Mouse (Mus musculus) hindbrain, embryonic 11.5 days (tissue): ENCODE data around the gene Vdr. TPM values are rescaled to one million over a fixed set of nuclear protein-coding genes. Genes with fewer than 3 reads are reported as not detected.

Source experiments
- ATAC-seq: fragments of 200-750 bp; cut with Nextera tagmentation; 2 replicates; pipeline ENCODE4 v1.8.0; 2017; ENCODE audit warnings: mild to moderate bottlenecking, moderate TSS enrichment, moderate library complexity; ENCODE audit not compliant: low FRiP score
- DNase-seq: peaks from one replicate; pipeline ENCODE4 v3.0.0-alpha.2; 2015; ENCODE audit warnings: low spot score
- H3K27ac ChIP-seq: fragments of 300-500 bp; sonication (generic); 2 replicates; pipeline ENCODE4 v1.5.1; 2014; ENCODE audit warnings: mild to moderate bottlenecking, low read depth, low read length
- H3K27me3 ChIP-seq: fragments of 300-500 bp; sonication (generic); 2 replicates; pipeline ENCODE4 v1.6.1; 2014; ENCODE audit warnings: mild to moderate bottlenecking, low read length, moderate library complexity, mixed read lengths; ENCODE audit not compliant: control insufficient read depth, insufficient read depth
- H3K36me3 ChIP-seq: fragments of 300-500 bp; sonication (generic); 2 replicates; pipeline ENCODE4 v1.6.1; 2014; ENCODE audit warnings: mild to moderate bottlenecking, low read length, moderate library complexity, mixed read lengths; ENCODE audit not compliant: control insufficient read depth, insufficient read depth
- H3K4me1 ChIP-seq: fragments of 300-500 bp; sonication (generic); replicated peaks from 2 replicates; pipeline ENCODE4 v1.6.1; 2014; ENCODE audit warnings: low read length, mixed read lengths; ENCODE audit not compliant: control insufficient read depth, insufficient read depth
- H3K4me2 ChIP-seq: fragments of 300-500 bp; sonication (generic); replicated peaks from 2 replicates; pipeline ENCODE4 v1.6.1; 2014; ENCODE audit warnings: mild to moderate bottlenecking, low read depth, low read length
- H3K4me3 ChIP-seq: fragments of 300-500 bp; sonication (generic); 2 replicates; pipeline ENCODE4 v1.5.1; 2014; ENCODE audit warnings: low read depth, low read length
- H3K9ac ChIP-seq: fragments of 300-500 bp; sonication (generic); 2 replicates; pipeline ENCODE4 v1.6.1; 2014; ENCODE audit warnings: low read depth, low read length
- H3K9me3 ChIP-seq: fragments of 300-500 bp; sonication (generic); 2 replicates; pipeline ENCODE4 v1.6.1; 2016; ENCODE audit warnings: low read length; ENCODE audit not compliant: control insufficient read depth
- WGBS: fragments of 180-500 bp; shearing (Covaris S2); extraction: QIAGEN DNeasy Blood & Tissue Kit; methylation state at CpG from one replicate; pipeline ENCODE4 v1.1.7; 2014; 5-methylcytosine and 5-hydroxymethylcytosine counted together
- polyA plus RNA-seq: library from polyadenylated mRNA; unstranded; fragments of >200 nt; fragmentation: Nextera tagmentation; extraction: Ambion mirVana; gene quantifications from 2 replicates; pipeline ENCODE4 v1.2.1, GENCODE M21; 2014

Gene Vdr
- polyA plus RNA-seq, 1 experiment from 2014 or later, result 0.22 TPM

GRCm38 (mm10) chr15:97821983-97822363 lies 88.5 kb downstream of the Vdr start:
- H3K4me3 ChIP-seq, result no peak overlapping the region
- no peak overlapping the region for H3K9ac ChIP-seq
- no peak overlapping the region for H3K27ac ChIP-seq
- no peak for DNase-seq
- no peaks in the 10 kb centered on the region for H3K27me3 ChIP-seq
- no peak overlapping the region for H3K4me2 ChIP-seq
- ATAC-seq, result no peak
- H3K9me3 ChIP-seq, result no peaks in the 10 kb centered on the region
- WGBS, result 80% methylated on average over 6 of the region's 6 CpGs
- peaks cover 14% of the 10 kb centered on the region for H3K4me1 ChIP-seq
- no peaks in the 10 kb centered on the region for H3K36me3 ChIP-seq

DNA sequence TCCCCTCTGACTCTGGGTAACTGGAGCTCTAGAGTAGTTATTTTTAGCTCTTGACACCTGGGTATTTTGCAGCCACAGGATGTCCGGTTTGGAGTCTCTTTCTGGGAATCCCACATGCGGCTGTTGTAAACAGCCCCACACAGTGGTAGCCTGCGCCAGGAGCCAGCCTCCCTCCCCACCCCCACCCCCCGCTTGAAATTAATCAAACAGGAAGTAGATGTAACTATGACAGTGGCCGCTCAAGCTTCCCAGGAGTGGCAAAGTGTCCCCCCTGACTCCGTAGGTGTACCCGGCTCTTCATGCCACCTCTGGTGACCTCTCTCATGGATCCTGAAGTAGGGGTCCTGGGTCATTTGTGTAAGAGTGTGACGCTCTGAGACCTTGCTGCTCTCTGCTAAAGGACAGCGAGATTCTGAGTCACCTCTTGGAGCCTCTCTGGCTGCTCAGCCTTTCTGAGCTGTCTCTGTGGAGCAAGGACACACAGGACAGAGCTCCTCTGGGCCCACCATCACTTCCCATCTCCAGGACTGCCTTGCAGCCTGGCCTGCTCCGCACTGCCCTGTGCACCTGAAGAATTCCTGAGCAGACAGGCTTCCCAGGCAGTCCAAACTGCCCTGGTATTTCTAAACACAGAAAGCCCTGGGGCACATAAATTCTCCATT lies 89.0 kb downstream of the Vdr start:
- DNase-seq (no peak), ATAC-seq (no peak)
- no peaks in the 10 kb centered on the region for H3K36me3 ChIP-seq
- no peaks in the 10 kb centered on the region for H3K27me3 ChIP-seq
- WGBS, result 53% methylated on average over 10 of the region's 10 CpGs
- H3K27ac ChIP-seq, result no peak overlapping the region
- no peak overlapping the region for H3K4me3 ChIP-seq
- H3K9me3 ChIP-seq, result no peaks in the 10 kb centered on the region
- H3K4me1 ChIP-seq, result peaks cover 14% of the 10 kb centered on the region
- no peak overlapping the region for H3K4me2 ChIP-seq
- H3K9ac ChIP-seq, result no peak overlapping the region

DNA sequence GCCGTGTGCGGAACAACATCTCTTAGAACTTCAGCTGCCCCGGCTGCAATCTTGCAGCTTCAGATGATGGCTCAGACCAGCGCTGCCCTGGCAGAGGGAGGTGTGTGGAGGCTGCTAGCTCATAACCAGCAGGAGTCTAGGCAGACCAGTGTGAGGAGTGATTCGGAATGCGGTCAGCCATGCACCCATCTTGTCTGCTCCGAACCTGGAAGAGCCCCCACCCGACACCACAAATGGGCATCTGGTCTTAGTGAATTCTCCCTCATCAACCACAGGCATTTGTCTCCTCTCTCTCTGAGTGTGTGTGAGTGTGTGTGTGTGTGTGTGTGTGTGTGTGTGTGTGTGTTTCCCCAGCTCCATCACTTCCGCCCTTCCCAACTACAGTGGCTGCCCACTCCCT lies 90.5 kb downstream of the Vdr start:
- DNase-seq (no peak), ATAC-seq (no peak)
- Histone ChIP-seq H3K4me3 (no peak overlapping the region), H3K27ac (no peak overlapping the region), H3K27me3 (no peaks in the 10 kb centered on the region), H3K4me2 (no peak overlapping the region), H3K9me3 (no peaks in the 10 kb centered on the region), H3K9ac (no peak overlapping the region), H3K4me1 (peaks cover 7% of the 10 kb centered on the region; the same call in 1 of the 2 replicates), H3K36me3 (no peaks in the 10 kb centered on the region)
- WGBS, result 84% methylated on average over 9 of the region's 9 CpGs

- Histone ChIP-seq H3K9me3 (no peaks in the 10 kb centered on the region), H3K36me3 (no peaks in the 10 kb centered on the region), H3K4me3 (no peak overlapping the region), H3K4me1 (0 out of 2 replicates have a peak, but pooled peaks cover 2% of the 10 kb centered on the region), H3K4me2 (no peak overlapping the region), H3K9ac (no peak overlapping the region), H3K27ac (no peak overlapping the region), H3K27me3 (no peaks in the 10 kb centered on the region)
- 95% methylated on average over 16 of the region's 17 CpGs for WGBS
- no peak for DNase-seq
- no peak for ATAC-seq
These were observed 94.0 kb downstream of the Vdr start for GRCm38 (mm10) chr15:97816199-97816994.

GRCm38 (mm10) chr15:97815254-97815653 lies 95.2 kb downstream of the Vdr start:
- H3K4me2 ChIP-seq, result no peak overlapping the region
- DNase-seq (no peak), ATAC-seq (no peak)
- H3K9ac ChIP-seq, result no peak overlapping the region
- no peak overlapping the region for H3K4me3 ChIP-seq
- H3K27ac ChIP-seq, result no peak overlapping the region
- 93% methylated on average over 4 of the region's 4 CpGs for WGBS
- H3K27me3 ChIP-seq, result no peaks in the 10 kb centered on the region
- H3K9me3 ChIP-seq, result no peaks in the 10 kb centered on the region
- no peaks in the 10 kb centered on the region for H3K36me3 ChIP-seq
- 0 out of 2 replicates have a peak, but pooled peaks cover 2% of the 10 kb centered on the region for H3K4me1 ChIP-seq

- WGBS, result 49% methylated on average over 5 of the region's 5 CpGs
- no peak for DNase-seq
- Histone ChIP-seq H3K4me3 (no peak overlapping the region), H3K27me3 (no peaks in the 10 kb centered on the region), H3K4me1 (0 out of 2 replicates have a peak, but pooled peaks cover 2% of the 10 kb centered on the region), H3K36me3 (no peaks in the 10 kb centered on the region), H3K9ac (no peak overlapping the region; the same call in 1 of the 2 replicates), H3K27ac (no peak overlapping the region), H3K4me2 (no peak overlapping the region), H3K9me3 (no peaks in the 10 kb centered on the region)
- ATAC-seq, result no peak
These were observed 95.7 kb downstream of the Vdr start for GRCm38 (mm10) chr15:97814703-97815102.

DNA sequence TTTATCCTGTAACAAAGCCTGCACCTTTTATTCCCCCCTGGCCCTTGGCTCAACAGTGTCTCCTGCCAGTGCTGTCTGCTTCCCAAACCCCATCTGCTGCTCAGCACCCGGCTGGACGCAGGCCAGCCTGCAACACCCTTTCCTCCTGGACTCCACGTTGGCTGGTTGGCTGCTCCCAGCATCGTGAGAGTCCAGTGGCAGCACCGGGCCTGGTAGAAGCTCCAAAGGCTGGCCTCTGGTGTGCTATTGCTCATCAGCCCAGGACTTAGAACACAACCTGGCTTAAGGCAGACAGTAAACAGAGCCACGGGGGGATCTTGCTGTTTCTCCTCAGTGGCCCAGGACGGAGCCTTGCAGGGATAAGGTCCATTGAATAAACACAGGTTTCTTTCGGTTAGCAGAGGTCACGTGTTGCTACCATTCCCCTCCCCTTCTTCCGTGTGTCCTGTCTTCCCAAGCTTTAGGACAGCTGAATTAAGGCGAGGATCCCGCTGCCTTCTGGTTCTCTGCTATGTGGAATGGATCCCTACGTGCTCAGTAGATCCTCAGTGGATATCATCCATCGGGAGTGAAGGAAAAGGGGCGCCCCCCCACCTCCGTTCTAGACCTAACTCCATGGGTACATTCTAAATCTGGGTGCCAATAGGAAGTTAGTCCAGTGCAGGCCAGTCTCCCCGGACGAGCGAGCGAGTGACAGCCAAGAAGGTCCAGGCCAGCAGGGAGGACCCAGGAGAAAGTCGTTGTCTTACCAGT lies 96.8 kb downstream of the Vdr start:
- ATAC-seq, result no peak
- DNase-seq, result no peak
- no peaks in the 10 kb centered on the region for H3K27me3 ChIP-seq
- 0 out of 2 replicates have a peak, but pooled peaks cover 2% of the 10 kb centered on the region for H3K4me1 ChIP-seq
- no peak overlapping the region for H3K9ac ChIP-seq
- no peak overlapping the region for H3K4me3 ChIP-seq
- H3K36me3 ChIP-seq, result no peaks in the 10 kb centered on the region; the same call in 1 of the 2 replicates
- no peaks in the 10 kb centered on the region for H3K9me3 ChIP-seq
- H3K4me2 ChIP-seq, result no peak overlapping the region
- 51% methylated on average over 21 of the region's 21 CpGs for WGBS
- H3K27ac ChIP-seq, result no peak overlapping the region

- Histone ChIP-seq H3K4me2 (no peak overlapping the region), H3K27ac (no peak overlapping the region), H3K9ac (no peak overlapping the region), H3K4me3 (no peak overlapping the region), H3K27me3 (no peaks in the 10 kb centered on the region), H3K36me3 (no peaks in the 10 kb centered on the region; the same call in 1 of the 2 replicates), H3K9me3 (no peaks in the 10 kb centered on the region), H3K4me1 (0 out of 2 replicates have a peak, but pooled peaks cover 2% of the 10 kb centered on the region)
- no peak for DNase-seq
- 65% methylated on average over 7 of the region's 7 CpGs for WGBS
- ATAC-seq, result no peak
These were observed 97.6 kb downstream of the Vdr start for GRCm38 (mm10) chr15:97812875-97813274.
